Mouse (Mus musculus): ENCODE data around the gene Ikzf3.

DNA sequence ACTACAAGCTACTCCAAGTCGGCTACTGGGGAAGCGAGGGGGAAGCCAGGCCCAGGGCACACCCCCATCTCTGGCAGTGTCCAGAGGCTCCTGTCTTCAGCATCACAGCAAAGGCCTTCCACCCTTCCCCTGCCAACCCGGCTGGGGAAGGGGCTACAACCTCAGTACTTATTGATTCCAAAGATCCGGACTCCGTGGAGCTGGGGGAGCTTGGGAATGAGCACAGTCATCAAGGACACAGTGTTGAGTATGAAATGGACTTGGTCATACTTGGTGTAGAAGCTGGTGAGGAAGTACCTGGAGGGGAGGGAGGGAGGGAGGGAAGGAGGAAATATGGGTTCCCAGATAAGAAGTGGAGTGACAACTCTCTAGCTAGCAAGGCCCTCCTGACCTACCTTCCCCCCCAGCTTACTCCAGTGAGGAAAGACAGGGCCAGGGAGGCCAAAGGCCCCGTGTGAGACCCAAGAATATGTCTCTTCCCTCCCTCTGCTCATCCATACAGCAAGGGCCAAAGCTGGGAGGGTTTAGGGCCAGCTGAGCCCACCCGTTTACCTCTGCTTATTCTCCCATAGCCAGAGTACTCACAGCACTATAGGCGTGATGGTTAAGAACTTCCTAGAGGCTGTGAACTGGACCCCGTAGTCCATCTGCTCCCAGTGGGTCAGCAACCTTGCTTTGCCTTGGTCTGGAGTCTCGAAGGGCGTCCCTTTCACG is 36.9 kb upstream of the Ikzf3 start:
- TF ChIP-seq CTCF (IDR thresholded peaks at IDR 0.05; ENCODE audit: low read depth, low read length), result no peak
- TF ChIP-seq POLR2A (IDR thresholded peaks at IDR 0.05; ENCODE audit: borderline replicate concordance, low read depth, low read length), result no peak
